Mouse (Mus musculus): ENCODE results near the gene Kpna4. TPM values are rescaled to one million over a fixed set of nuclear protein-coding genes. Genes with fewer than 3 reads are reported as not detected.

Kpna4 gene
- polyA plus RNA-seq, 1 experiment from 2014 or later: 27.3 TPM

DNA sequence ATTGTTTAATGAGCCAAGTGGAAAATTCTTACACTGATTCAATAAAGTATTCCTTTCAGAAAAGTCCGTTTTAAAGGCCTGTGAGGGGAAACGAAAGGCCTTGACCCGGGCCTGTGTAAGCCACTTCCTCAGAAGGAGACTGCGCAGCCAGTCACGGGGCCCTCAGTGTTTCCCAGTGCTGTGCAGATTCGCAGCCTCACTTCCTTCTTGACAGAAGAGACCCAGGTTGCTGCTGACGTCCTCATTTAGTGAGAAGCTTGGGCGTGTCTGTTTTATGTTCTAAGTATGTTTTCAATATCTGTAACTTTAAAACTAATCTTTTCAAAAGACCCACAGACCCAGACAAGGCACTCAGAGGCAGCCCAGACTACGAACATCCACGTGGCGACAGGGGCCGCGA is 29.6 kb upstream of the Kpna4 start:
- no peak overlapping the region for H3K4me2 ChIP-seq
- no peaks in the 10 kb centered on the region for H3K27me3 ChIP-seq (ENCODE audit: control insufficient read depth, insufficient read depth, low read length)
- ATAC-seq (replicated peaks; ENCODE audit: insufficient number of reproducible peaks, low FRiP score, low TSS enrichment): no peak
- H3K4me1 ChIP-seq (ENCODE audit: control insufficient read depth, insufficient read depth, low read length): no peaks in the 10 kb centered on the region
- no peak overlapping the region for H3K4me3 ChIP-seq (ENCODE audit: low read depth, low read length)
- no peak overlapping the region for H3K9ac ChIP-seq (ENCODE audit: low read depth, low read length)
- WGBS (ENCODE audit: insufficient replicate concordance): 75% methylated on average over 13 of the region's 13 CpGs
- no peak overlapping the region for H3K27ac ChIP-seq (ENCODE audit: low read depth, low read length)
- H3K9me3 ChIP-seq (replicated peaks; ENCODE audit: control insufficient read depth, low read length): no peaks in the 10 kb centered on the region
- no peaks in the 10 kb centered on the region for H3K36me3 ChIP-seq (ENCODE audit: control insufficient read depth, insufficient read depth, low read length)

DNA sequence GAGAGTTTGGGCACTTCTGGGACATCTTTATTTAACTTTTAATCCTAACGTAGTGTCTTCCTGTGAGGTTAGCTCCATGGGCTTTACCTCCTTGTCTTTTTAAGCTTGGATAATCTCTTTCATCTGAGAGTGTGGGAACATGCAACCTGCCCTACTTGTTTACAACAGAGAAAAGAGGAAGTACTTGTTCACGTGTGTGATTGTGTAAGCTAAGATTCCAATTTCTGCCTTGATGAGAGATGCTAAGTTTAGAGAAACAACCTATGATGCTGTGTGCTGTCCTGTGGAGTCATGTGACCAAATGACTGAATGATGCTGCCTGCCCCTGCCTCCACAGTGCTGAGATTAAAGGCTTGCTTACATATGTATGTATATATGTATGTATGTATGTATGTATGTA is 27.8 kb upstream of the Kpna4 start:
- Histone ChIP-seq H3K4me3 (ENCODE audit: low read depth, low read length) (no peak overlapping the region), H3K36me3 (ENCODE audit: control insufficient read depth, insufficient read depth, low read length) (no peaks in the 10 kb centered on the region), H3K27me3 (ENCODE audit: control insufficient read depth, insufficient read depth, low read length) (no peaks in the 10 kb centered on the region), H3K4me2 (no peak overlapping the region), H3K9me3 (replicated peaks; ENCODE audit: control insufficient read depth, low read length) (no peaks in the 10 kb centered on the region), H3K4me1 (ENCODE audit: control insufficient read depth, insufficient read depth, low read length) (no peaks in the 10 kb centered on the region), H3K27ac (ENCODE audit: low read depth, low read length) (no peak overlapping the region), H3K9ac (ENCODE audit: low read depth, low read length) (no peak overlapping the region)
- 66% methylated on average over 2 of the region's 2 CpGs for WGBS (ENCODE audit: insufficient replicate concordance)
- ATAC-seq (replicated peaks; ENCODE audit: insufficient number of reproducible peaks, low FRiP score, low TSS enrichment): no peak

DNA sequence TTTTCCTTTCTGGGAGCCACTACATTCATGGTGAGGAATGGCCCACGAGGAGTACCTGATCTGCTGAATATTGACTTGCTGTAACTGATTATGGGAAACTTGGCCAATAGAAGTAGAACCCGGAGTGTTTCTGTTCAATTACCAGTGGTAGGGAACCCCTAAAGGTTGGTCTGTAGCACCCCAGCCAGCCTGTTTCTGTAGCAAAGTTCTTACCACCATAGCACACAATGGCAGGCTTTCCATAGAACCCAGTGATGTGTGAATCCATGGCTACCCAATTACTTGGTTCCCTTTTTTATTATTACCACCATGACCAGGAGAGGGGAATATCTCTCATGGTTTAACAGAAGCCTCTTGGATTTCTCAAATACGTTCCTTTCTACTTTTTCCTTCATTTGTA is 24.0 kb upstream of the Kpna4 start:
- no peak for ATAC-seq (replicated peaks; ENCODE audit: insufficient number of reproducible peaks, low FRiP score, low TSS enrichment)
- Histone ChIP-seq H3K9me3 (replicated peaks; ENCODE audit: control insufficient read depth, low read length) (no peaks in the 10 kb centered on the region), H3K27ac (ENCODE audit: low read depth, low read length) (no peak overlapping the region), H3K36me3 (ENCODE audit: control insufficient read depth, insufficient read depth, low read length) (no peaks in the 10 kb centered on the region), H3K4me2 (no peak overlapping the region), H3K27me3 (ENCODE audit: control insufficient read depth, insufficient read depth, low read length) (no peaks in the 10 kb centered on the region), H3K4me3 (ENCODE audit: low read depth, low read length) (no peak overlapping the region), H3K9ac (ENCODE audit: low read depth, low read length) (no peak overlapping the region), H3K4me1 (ENCODE audit: control insufficient read depth, insufficient read depth, low read length) (no peaks in the 10 kb centered on the region)
- WGBS (ENCODE audit: insufficient replicate concordance): 86% methylated on average over 3 of the region's 3 CpGs

DNA sequence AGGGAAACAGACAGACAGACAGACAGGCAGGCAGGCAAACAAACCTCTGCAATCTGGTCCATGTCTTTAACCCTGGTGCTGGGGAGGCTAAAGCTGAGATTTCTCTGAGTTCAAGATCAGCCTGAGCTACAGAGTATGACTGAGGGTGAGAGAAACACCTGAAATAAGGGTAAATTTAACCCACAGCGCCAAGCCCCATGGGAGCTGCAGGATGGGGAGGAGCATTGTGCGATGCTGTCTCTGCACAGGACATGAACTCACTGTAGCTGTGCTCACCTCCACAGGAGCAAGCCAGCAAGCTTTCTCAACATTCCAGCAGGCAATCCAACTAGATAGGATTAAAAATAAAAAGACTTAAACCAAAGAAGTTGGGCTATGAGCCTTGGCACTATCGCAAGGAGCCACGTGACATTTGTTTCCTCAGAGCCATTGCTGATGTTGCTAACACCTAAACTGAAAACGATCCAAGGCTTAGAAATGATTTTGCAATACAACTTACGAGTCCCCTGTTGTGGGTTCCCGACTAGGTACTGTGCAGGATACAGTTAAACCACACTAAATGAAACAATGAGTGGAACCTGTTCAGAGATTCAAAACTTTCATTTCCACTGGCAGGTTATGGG is 15.6 kb upstream of the Kpna4 start:
- no peak for ATAC-seq (replicated peaks; ENCODE audit: insufficient number of reproducible peaks, low FRiP score, low TSS enrichment)
- no peaks in the 10 kb centered on the region for H3K4me1 ChIP-seq (ENCODE audit: control insufficient read depth, insufficient read depth, low read length)
- H3K27me3 ChIP-seq (ENCODE audit: control insufficient read depth, insufficient read depth, low read length): no peaks in the 10 kb centered on the region
- no peak overlapping the region for H3K9ac ChIP-seq (ENCODE audit: low read depth, low read length)
- H3K4me3 ChIP-seq (ENCODE audit: low read depth, low read length): no peak overlapping the region
- H3K27ac ChIP-seq (ENCODE audit: low read depth, low read length): no peak overlapping the region
- WGBS (ENCODE audit: insufficient replicate concordance): 79% methylated on average over 7 of the region's 7 CpGs
- H3K36me3 ChIP-seq (ENCODE audit: control insufficient read depth, insufficient read depth, low read length): no peaks in the 10 kb centered on the region
- H3K9me3 ChIP-seq (replicated peaks; ENCODE audit: control insufficient read depth, low read length): 0 out of 2 replicates have a peak, but pooled peaks cover 3% of the 10 kb centered on the region
- no peak overlapping the region for H3K4me2 ChIP-seq

DNA sequence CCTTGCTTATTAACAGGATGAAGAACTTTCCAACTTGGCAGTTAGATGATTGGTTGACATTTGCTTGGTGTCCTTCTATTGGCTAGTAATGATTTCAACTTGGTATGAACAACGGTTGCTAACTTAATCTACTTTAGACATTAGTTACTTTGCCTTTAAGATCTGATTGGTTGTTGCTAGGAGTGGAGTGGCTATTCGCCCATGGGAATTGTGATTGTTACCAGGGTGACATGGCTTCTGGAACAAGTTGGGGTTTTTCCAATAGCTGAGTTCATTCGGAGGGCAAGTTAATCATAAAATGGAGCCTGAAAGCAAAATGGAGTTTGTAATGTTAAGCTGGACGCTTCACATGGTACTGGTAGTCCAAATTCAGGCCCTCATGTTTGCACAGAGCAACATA is 13.9 kb upstream of the Kpna4 start:
- Histone ChIP-seq H3K9me3 (replicated peaks; ENCODE audit: control insufficient read depth, low read length) (0 out of 2 replicates have a peak, but pooled peaks cover 3% of the 10 kb centered on the region), H3K4me3 (ENCODE audit: low read depth, low read length) (no peak overlapping the region), H3K4me1 (ENCODE audit: control insufficient read depth, insufficient read depth, low read length) (no peaks in the 10 kb centered on the region), H3K27ac (ENCODE audit: low read depth, low read length) (no peak overlapping the region), H3K9ac (ENCODE audit: low read depth, low read length) (no peak overlapping the region), H3K27me3 (ENCODE audit: control insufficient read depth, insufficient read depth, low read length) (no peaks in the 10 kb centered on the region), H3K4me2 (no peak overlapping the region), H3K36me3 (ENCODE audit: control insufficient read depth, insufficient read depth, low read length) (no peaks in the 10 kb centered on the region)
- ATAC-seq (replicated peaks; ENCODE audit: insufficient number of reproducible peaks, low FRiP score, low TSS enrichment): no peak
- 71% methylated on average over 4 of the region's 4 CpGs for WGBS (ENCODE audit: insufficient replicate concordance)

DNA sequence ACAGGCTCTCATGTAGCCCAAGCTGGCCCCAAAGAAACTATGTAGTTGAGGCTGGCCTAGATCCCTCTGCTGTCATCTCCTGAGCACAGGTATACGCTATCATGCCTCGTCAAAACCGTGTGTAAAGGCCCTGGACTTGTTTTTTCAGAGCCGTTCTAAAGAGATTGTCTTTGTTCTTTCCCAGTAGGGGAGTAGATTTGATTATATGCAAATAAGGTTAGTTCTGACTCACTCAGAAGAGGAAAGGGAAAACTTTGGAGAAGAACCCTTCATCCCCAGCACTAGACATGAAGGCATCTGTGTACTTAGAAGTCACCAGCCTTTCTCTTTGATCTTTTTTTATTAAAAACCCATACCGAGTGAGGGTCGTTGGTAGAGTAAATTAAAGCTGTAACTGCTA is 9.1 kb upstream of the Kpna4 start:
- Histone ChIP-seq H3K4me2 (no peak overlapping the region), H3K9ac (ENCODE audit: low read depth, low read length) (no peak overlapping the region), H3K27ac (ENCODE audit: low read depth, low read length) (no peak overlapping the region), H3K36me3 (ENCODE audit: control insufficient read depth, insufficient read depth, low read length) (no peaks in the 10 kb centered on the region), H3K4me1 (ENCODE audit: control insufficient read depth, insufficient read depth, low read length) (no peaks in the 10 kb centered on the region), H3K9me3 (replicated peaks; ENCODE audit: control insufficient read depth, low read length) (no peaks in the 10 kb centered on the region), H3K4me3 (ENCODE audit: low read depth, low read length) (no peak overlapping the region), H3K27me3 (ENCODE audit: control insufficient read depth, insufficient read depth, low read length) (no peaks in the 10 kb centered on the region)
- ATAC-seq (replicated peaks; ENCODE audit: insufficient number of reproducible peaks, low FRiP score, low TSS enrichment): no peak
- WGBS (ENCODE audit: insufficient replicate concordance): 75% methylated on average over 6 of the region's 6 CpGs

DNA sequence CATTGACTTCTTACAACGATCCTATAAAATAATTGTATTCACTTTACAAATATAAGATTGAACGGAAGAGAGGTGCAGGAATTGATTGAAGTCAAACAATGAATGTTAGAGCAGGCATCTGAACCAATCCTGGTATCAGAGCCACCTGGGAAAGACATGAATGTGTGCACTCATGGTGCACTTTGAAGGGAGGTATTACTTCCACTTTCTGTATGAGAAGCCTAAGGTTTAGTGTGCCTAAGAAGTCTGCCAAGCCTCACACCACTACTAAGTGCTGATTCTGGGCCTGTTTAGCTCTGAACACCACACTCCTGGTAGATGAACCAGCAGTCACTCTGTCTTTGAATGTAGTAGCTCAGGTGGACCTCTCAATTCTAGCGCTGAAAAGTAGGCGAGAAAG is 4.1 kb upstream of the Kpna4 start:
- no peaks in the 10 kb centered on the region for H3K36me3 ChIP-seq (ENCODE audit: control insufficient read depth, insufficient read depth, low read length)
- ATAC-seq (replicated peaks; ENCODE audit: insufficient number of reproducible peaks, low FRiP score, low TSS enrichment): no peak
- H3K27ac ChIP-seq (ENCODE audit: low read depth, low read length): no peak overlapping the region
- 83% methylated on average over 4 of the region's 4 CpGs for WGBS (ENCODE audit: insufficient replicate concordance)
- no peak overlapping the region for H3K4me3 ChIP-seq (ENCODE audit: low read depth, low read length)
- no peak overlapping the region for H3K4me2 ChIP-seq
- H3K4me1 ChIP-seq (ENCODE audit: control insufficient read depth, insufficient read depth, low read length): no peaks in the 10 kb centered on the region
- no peak overlapping the region for H3K9ac ChIP-seq (ENCODE audit: low read depth, low read length)
- no peaks in the 10 kb centered on the region for H3K27me3 ChIP-seq (ENCODE audit: control insufficient read depth, insufficient read depth, low read length)
- no peaks in the 10 kb centered on the region for H3K9me3 ChIP-seq (replicated peaks; ENCODE audit: control insufficient read depth, low read length)

DNA sequence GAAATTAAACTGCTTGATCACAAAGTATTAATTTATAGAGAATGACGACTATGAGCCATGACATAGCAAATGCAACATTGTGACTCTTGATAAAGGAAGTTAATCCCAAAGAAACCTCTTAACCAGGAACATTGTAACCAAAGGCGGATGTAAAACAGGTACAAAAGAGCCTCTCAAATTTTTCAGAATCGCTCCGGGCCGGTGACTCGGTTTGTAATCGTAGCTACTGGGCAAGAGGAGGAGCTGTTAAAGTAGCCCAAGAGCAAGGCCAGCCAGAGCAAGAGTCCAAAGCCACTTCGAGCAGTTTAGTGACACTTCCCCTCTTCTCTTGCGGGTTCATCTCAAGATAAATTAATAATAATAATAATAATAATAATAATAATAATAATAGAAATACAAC is 780 bp upstream of the Kpna4 start:
- Histone ChIP-seq H3K4me1 (ENCODE audit: control insufficient read depth, insufficient read depth, low read length) (peaks cover 8% of the 10 kb centered on the region), H3K9ac (ENCODE audit: low read depth, low read length) (peak overlapping the region; percentile 96), H3K9me3 (replicated peaks; ENCODE audit: control insufficient read depth, low read length) (no peaks in the 10 kb centered on the region), H3K4me2 (peak overlapping the region; percentile 81), H3K36me3 (ENCODE audit: control insufficient read depth, insufficient read depth, low read length) (no peaks in the 10 kb centered on the region), H3K27me3 (ENCODE audit: control insufficient read depth, insufficient read depth, low read length) (no peaks in the 10 kb centered on the region), H3K27ac (ENCODE audit: low read depth, low read length) (peak overlapping the region; percentile 70; the same call in 1 of the 2 replicates), H3K4me3 (ENCODE audit: low read depth, low read length) (peak overlapping the region; percentile 88)
- WGBS (ENCODE audit: insufficient replicate concordance): 5% methylated on average over 9 of the region's 9 CpGs
- no peak for ATAC-seq (replicated peaks; ENCODE audit: insufficient number of reproducible peaks, low FRiP score, low TSS enrichment)

DNA sequence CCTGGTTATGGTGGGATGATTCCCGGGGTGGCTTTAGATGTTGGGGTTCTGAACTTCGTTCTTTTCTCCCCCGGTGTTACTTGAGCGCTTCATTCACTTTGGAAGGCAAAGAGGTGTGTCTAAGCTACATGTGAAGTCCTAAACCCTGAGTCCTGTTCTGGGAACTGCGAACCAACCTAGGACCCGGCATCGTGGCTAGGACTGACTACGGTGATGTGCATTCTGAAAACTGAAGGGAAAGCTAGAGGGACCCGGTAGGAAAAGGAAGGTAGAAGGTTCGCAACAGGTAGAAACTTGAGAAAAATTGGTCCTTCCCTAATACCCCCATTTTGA is 399 bp upstream of the Kpna4 start:
- H3K36me3 ChIP-seq (ENCODE audit: control insufficient read depth, insufficient read depth, low read length): no peaks in the 10 kb centered on the region
- WGBS (ENCODE audit: insufficient replicate concordance): under 1% methylated on average over 10 of the region's 10 CpGs
- no peaks in the 10 kb centered on the region for H3K9me3 ChIP-seq (replicated peaks; ENCODE audit: control insufficient read depth, low read length)
- no peaks in the 10 kb centered on the region for H3K27me3 ChIP-seq (ENCODE audit: control insufficient read depth, insufficient read depth, low read length)
- peaks cover 8% of the 10 kb centered on the region for H3K4me1 ChIP-seq (ENCODE audit: control insufficient read depth, insufficient read depth, low read length)
- peak overlapping the region; percentile 96 for H3K9ac ChIP-seq (ENCODE audit: low read depth, low read length)
- ATAC-seq (replicated peaks; ENCODE audit: insufficient number of reproducible peaks, low FRiP score, low TSS enrichment): peak; percentile 37
- H3K4me3 ChIP-seq (ENCODE audit: low read depth, low read length): peak overlapping the region; percentile 88
- peak overlapping the region; percentile 70 for H3K27ac ChIP-seq (ENCODE audit: low read depth, low read length)
- H3K4me2 ChIP-seq: peak overlapping the region; percentile 81

Measured in heart, embryonic 11.5 days (tissue).